Mouse (Mus musculus) thymus, adult 2 months (tissue): ENCODE data around the gene Ecd.
"Not testable (repeated sequence)": the region's sequence is repeated elsewhere in the genome, so short reads cannot be mapped to it uniquely, and the experiment has no call there.

ENCODE experiments used
- CTCF ChIP-seq: fragments of 200-500 bp; IDR thresholded peaks from 2 replicates; pipeline ENCODE4 v1.5.1; 2012; ENCODE audit warnings: mild to moderate bottlenecking, control low read depth, low read length, moderate library complexity, borderline replicate concordance; ENCODE audit not compliant: control insufficient read depth, poor library complexity, insufficient read depth; ENCODE audit errors: extremely low read depth
- POLR2A ChIP-seq: fragments of 200-500 bp; IDR thresholded peaks from 2 replicates; pipeline ENCODE4 v1.6.1; 2012; ENCODE audit warnings: mild to moderate bottlenecking, low read length, control low read depth, moderate library complexity; ENCODE audit not compliant: control insufficient read depth, poor library complexity, insufficient read depth; ENCODE audit errors: extremely low read depth

- TF ChIP-seq CTCF, POLR2A: not testable (repeated sequence)
Observed at GRCm38 (mm10) chr14:20305085-20305484, 42.8 kb downstream of the Ecd start.
